Mouse (Mus musculus) embryonic facial prominence, embryonic 12.5 days (tissue): Measurements from ENCODE around the gene Cav3. TPM values are rescaled to one million over a fixed set of nuclear protein-coding genes. Genes with fewer than 3 reads are reported as not detected.

Experiments used
- ATAC-seq: fragments of 200-750 bp; cut with Nextera tagmentation; 2 replicates; pipeline ENCODE4 v1.8.0; 2017; ENCODE audit not compliant: insufficient number of reproducible peaks, insufficient read depth, low FRiP score, low TSS enrichment
- H3K27ac ChIP-seq: fragments of 300-500 bp; sonication (generic); 2 replicates; pipeline ENCODE4 v1.5.1; 2016; ENCODE audit warnings: mild to moderate bottlenecking
- H3K27me3 ChIP-seq: fragments of 300-500 bp; sonication (generic); 2 replicates; pipeline ENCODE4 v1.6.1; 2016; ENCODE audit warnings: mild to moderate bottlenecking, moderate library complexity
- H3K36me3 ChIP-seq: fragments of 300-500 bp; sonication (generic); 2 replicates; pipeline ENCODE4 v1.6.1; 2016; ENCODE audit warnings: mild to moderate bottlenecking
- H3K4me1 ChIP-seq: fragments of 300-500 bp; sonication (generic); 2 replicates; pipeline ENCODE4 v1.6.1; 2016
- H3K4me2 ChIP-seq: fragments of 300-500 bp; sonication (generic); replicated peaks from 2 replicates; pipeline ENCODE4 v1.6.1; 2016; ENCODE audit warnings: mild to moderate bottlenecking, moderate library complexity
- H3K4me3 ChIP-seq: fragments of 300-500 bp; sonication (generic); 2 replicates; pipeline ENCODE4 v1.5.1; 2016; ENCODE audit warnings: mild to moderate bottlenecking
- H3K9ac ChIP-seq: fragments of 300-500 bp; sonication (generic); 2 replicates; pipeline ENCODE4 v1.6.1; 2016; ENCODE audit warnings: mild to moderate bottlenecking, moderate library complexity
- H3K9me3 ChIP-seq: fragments of 300-500 bp; sonication (generic); 2 replicates; pipeline ENCODE4 v1.6.1; 2016; ENCODE audit warnings: mild to moderate bottlenecking, moderate library complexity
- whole genome bisulfite sequencing: fragments of 180-500 bp; shearing (Covaris S2); methylation state at CpG from one replicate; pipeline ENCODE4 v1.1.7; 2016; 5-methylcytosine and 5-hydroxymethylcytosine counted together
- polyA plus RNA-seq: library from polyadenylated mRNA; unstranded; fragments of >200 nt; fragmentation: Nextera tagmentation; extraction: Ambion mirVana; gene quantifications from 2 replicates; pipeline ENCODE4 v1.2.1, GENCODE M21; 2016

Cav3 gene
- polyA plus RNA-seq, 1 experiment from 2014 or later, result 1.2 TPM

GRCm38 (mm10) chr6:112484316-112484715, 25.0 kb downstream of the Cav3 start:
- Histone ChIP-seq H3K9ac (no peak overlapping the region), H3K4me3 (no peak overlapping the region), H3K4me1 (peaks cover 5% of the 10 kb centered on the region), H3K4me2 (no peak overlapping the region), H3K27ac (no peak overlapping the region), H3K9me3 (no peaks in the 10 kb centered on the region), H3K27me3 (peaks cover 39% of the 10 kb centered on the region), H3K36me3 (no peaks in the 10 kb centered on the region)
- 3% methylated on average over 4 of the region's 4 CpGs for WGBS
- no peak for ATAC-seq

GRCm38 (mm10) chr6:112487993-112488392, 28.7 kb downstream of the Cav3 start:
- H3K9ac ChIP-seq, result no peak overlapping the region
- 84% methylated on average over 5 of the region's 5 CpGs for WGBS
- H3K27me3 ChIP-seq, result peaks cover 55% of the 10 kb centered on the region
- peaks cover 20% of the 10 kb centered on the region for H3K4me1 ChIP-seq
- no peak overlapping the region for H3K27ac ChIP-seq
- no peak overlapping the region for H3K4me2 ChIP-seq
- H3K9me3 ChIP-seq, result no peaks in the 10 kb centered on the region
- H3K36me3 ChIP-seq, result no peaks in the 10 kb centered on the region
- no peak overlapping the region for H3K4me3 ChIP-seq
- no peak for ATAC-seq

GRCm38 (mm10) chr6:112488821-112489180, 29.5 kb downstream of the Cav3 start:
- H3K4me3 ChIP-seq, result peak overlapping the region; percentile 37
- 38% methylated on average over 24 of the region's 24 CpGs for WGBS
- peaks cover 55% of the 10 kb centered on the region for H3K27me3 ChIP-seq
- no peak overlapping the region for H3K27ac ChIP-seq
- H3K36me3 ChIP-seq, result no peaks in the 10 kb centered on the region
- peaks cover 20% of the 10 kb centered on the region for H3K4me1 ChIP-seq
- no peak overlapping the region for H3K9ac ChIP-seq
- peak overlapping the region; percentile 59 for H3K4me2 ChIP-seq
- ATAC-seq, result no peak
- H3K9me3 ChIP-seq, result no peaks in the 10 kb centered on the region

GRCm38 (mm10) chr6:112489181-112489909, 30.0 kb downstream of the Cav3 start:
- 5% methylated on average over 72 of the region's 72 CpGs for WGBS
- peak overlapping the region; percentile 37 for H3K4me3 ChIP-seq
- H3K27ac ChIP-seq, result no peak overlapping the region
- peak overlapping the region; percentile 59 for H3K4me2 ChIP-seq
- no peak for ATAC-seq
- no peak overlapping the region for H3K9ac ChIP-seq
- no peaks in the 10 kb centered on the region for H3K9me3 ChIP-seq
- H3K27me3 ChIP-seq, result peaks cover 55% of the 10 kb centered on the region
- H3K4me1 ChIP-seq, result peaks cover 20% of the 10 kb centered on the region
- H3K36me3 ChIP-seq, result no peaks in the 10 kb centered on the region

- no peaks in the 10 kb centered on the region for H3K9me3 ChIP-seq
- peaks cover 55% of the 10 kb centered on the region for H3K27me3 ChIP-seq
- H3K4me3 ChIP-seq, result peak within 1 kb of the TSS; percentile 37
- no peak for ATAC-seq
- no peak within 1 kb of the TSS for H3K27ac ChIP-seq
- no peaks in the 10 kb centered on the region for H3K36me3 ChIP-seq
- H3K4me1 ChIP-seq, result peaks cover 23% of the 10 kb centered on the region
- WGBS, result 9% methylated on average over 24 of the region's 24 CpGs
- peak within 1 kb of the TSS; percentile 59 for H3K4me2 ChIP-seq
- H3K9ac ChIP-seq, result peak within 1 kb of the TSS; percentile 35; the same call in 1 of the 2 replicates
Measured at GRCm38 (mm10) chr6:112489910-112490559, 30.7 kb downstream of the Cav3 start, which contains the start of gene Oxtr. Gene Oxtr (minus strand): TSS chr6:112489943.

GRCm38 (mm10) chr6:112490625-112491242, 31.4 kb downstream of the Cav3 start:
- Histone ChIP-seq H3K9ac (peak overlapping the region; percentile 35; the same call in 1 of the 2 replicates), H3K4me3 (peak overlapping the region; percentile 37), H3K27me3 (peaks cover 52% of the 10 kb centered on the region), H3K27ac (no peak overlapping the region), H3K9me3 (no peaks in the 10 kb centered on the region), H3K4me1 (peaks cover 23% of the 10 kb centered on the region), H3K4me2 (peak overlapping the region; percentile 59), H3K36me3 (no peaks in the 10 kb centered on the region)
- WGBS, result 1% methylated on average over 35 of the region's 35 CpGs
- peak; percentile 26 for ATAC-seq

GRCm38 (mm10) chr6:112491521-112491920, 32.2 kb downstream of the Cav3 start:
- Histone ChIP-seq H3K9me3 (no peaks in the 10 kb centered on the region), H3K4me1 (peaks cover 23% of the 10 kb centered on the region), H3K36me3 (no peaks in the 10 kb centered on the region), H3K9ac (no peak overlapping the region), H3K27ac (no peak overlapping the region), H3K4me2 (no peak overlapping the region), H3K4me3 (no peak overlapping the region), H3K27me3 (peaks cover 44% of the 10 kb centered on the region)
- ATAC-seq, result no peak
- 70% methylated on average over 8 of the region's 8 CpGs for WGBS

- Histone ChIP-seq H3K36me3 (no peaks in the 10 kb centered on the region), H3K9ac (no peak overlapping the region), H3K4me3 (no peak overlapping the region), H3K4me2 (no peak overlapping the region), H3K4me1 (peaks cover 23% of the 10 kb centered on the region), H3K9me3 (no peaks in the 10 kb centered on the region), H3K27me3 (peaks cover 33% of the 10 kb centered on the region), H3K27ac (no peak overlapping the region)
- no peak for ATAC-seq
- 86% methylated on average over 6 of the region's 6 CpGs for WGBS
Measured at GRCm38 (mm10) chr6:112492656-112493055, 33.4 kb downstream of the Cav3 start.

GRCm38 (mm10) chr6:112493371-112493770, 34.1 kb downstream of the Cav3 start:
- H3K36me3 ChIP-seq, result no peaks in the 10 kb centered on the region
- no peaks in the 10 kb centered on the region for H3K9me3 ChIP-seq
- no peak overlapping the region for H3K4me3 ChIP-seq
- ATAC-seq, result no peak
- peaks cover 23% of the 10 kb centered on the region for H3K4me1 ChIP-seq
- no peak overlapping the region for H3K27ac ChIP-seq
- H3K4me2 ChIP-seq, result no peak overlapping the region
- WGBS, result 86% methylated on average over 9 of the region's 9 CpGs
- no peak overlapping the region for H3K9ac ChIP-seq
- H3K27me3 ChIP-seq, result peaks cover 25% of the 10 kb centered on the region

- H3K4me1 ChIP-seq, result peaks cover 14% of the 10 kb centered on the region
- WGBS, result 50% methylated on average over 10 of the region's 10 CpGs
- H3K4me3 ChIP-seq, result no peak overlapping the region
- no peak overlapping the region for H3K27ac ChIP-seq
- H3K27me3 ChIP-seq, result peaks cover 13% of the 10 kb centered on the region
- no peaks in the 10 kb centered on the region for H3K9me3 ChIP-seq
- ATAC-seq, result no peak
- no peak overlapping the region for H3K4me2 ChIP-seq
- no peak overlapping the region for H3K9ac ChIP-seq
- H3K36me3 ChIP-seq, result no peaks in the 10 kb centered on the region
Measured at GRCm38 (mm10) chr6:112494620-112495081, 35.3 kb downstream of the Cav3 start.

GRCm38 (mm10) chr6:112495219-112495618, 35.9 kb downstream of the Cav3 start:
- Histone ChIP-seq H3K27ac (no peak overlapping the region), H3K4me1 (peaks cover 9% of the 10 kb centered on the region; the same call in 1 of the 2 replicates), H3K36me3 (no peaks in the 10 kb centered on the region), H3K27me3 (peaks cover 7% of the 10 kb centered on the region), H3K9ac (no peak overlapping the region), H3K9me3 (no peaks in the 10 kb centered on the region), H3K4me3 (no peak overlapping the region), H3K4me2 (no peak overlapping the region)
- WGBS, result 46% methylated on average over 4 of the region's 4 CpGs
- no peak for ATAC-seq
